Mouse (Mus musculus) central nervous system, embryonic 18 days (tissue): ENCODE measurements around the gene Tdrd6. TPM values are rescaled to one million over a fixed set of nuclear protein-coding genes. Genes with fewer than 3 reads are reported as not detected.

Experiments
- polyA plus RNA-seq: library from polyadenylated mRNA; depleted of rRNA; stranded (reverse); fragments of >200 nt; gene quantifications from 2 replicates; pipeline ENCODE4 v1.2.3, GENCODE M21; 2012; rRNA removed

Gene Tdrd6
- 1.9 and 2.3 TPM in 2 replicates for polyA plus RNA-seq

GRCm38 (mm10) chr17:43629496-43630426 lies at the start of gene Tdrd6:
Tdrd6 (minus strand) TSS chr17:43630299.

GRCm38 (mm10) chr17:43667290-43667843 lies 37.3 kb upstream of the Tdrd6 start, which contains the start of gene Cyp39a1:
Cyp39a1 (plus strand) TSS chr17:43667425.

GRCm38 (mm10) chr17:43666576-43667289 lies 36.6 kb upstream of the Tdrd6 start, which contains the start of gene Slc25a27:
Slc25a27 (minus strand) TSS chr17:43667214.

GRCm38 (mm10) chr17:43567992-43568888 lies 61.9 kb downstream of the Tdrd6 start, which contains the start of gene Pla2g7:
Pla2g7 (plus strand) TSS chr17:43568098.

Other genes starting within 250 kb of the Tdrd6 start
- gene Mep1a, start 127.5 kb downstream of the Tdrd6 start, polyA plus RNA-seq, result 0.05 and 0.07 TPM in 2 replicates
- gene Ankrd66, start 86.7 kb downstream of the Tdrd6 start, polyA plus RNA-seq, result 0.54 and 0.96 TPM in 2 replicates
- 22.3 and 37.1 TPM in 2 replicates for gene Pla2g7, start 62.2 kb downstream of the Tdrd6 start, polyA plus RNA-seq
- gene Slc25a27, start 36.9 kb upstream of the Tdrd6 start, polyA plus RNA-seq, result 67.3 and 69.4 TPM in 2 replicates
- gene Cyp39a1, start 37.1 kb upstream of the Tdrd6 start, polyA plus RNA-seq, result 2.7 and 3.5 TPM in 2 replicates
- 53.1 and 53.7 TPM in 2 replicates for gene Rcan2, start 171.1 kb upstream of the Tdrd6 start, polyA plus RNA-seq